Mouse (Mus musculus) layer of hippocampus, postnatal 25 days (tissue): ENCODE data around the gene Gphb5. TPM values are rescaled to one million over a fixed set of nuclear protein-coding genes. Genes with fewer than 3 reads are reported as not detected.

Experiments used
- DNase-seq, 2 experiments: peaks; one replicate each; pipeline ENCODE4 v3.0.0; 2022; ENCODE audit warnings: mixed read lengths in 2 of 2, low spot score in 1 of 2; ENCODE audit errors: extremely low spot score in 1 of 2
- total RNA-seq, 2 experiments: library from RNA; stranded (reverse); gene quantifications; 2 replicates each; pipeline ENCODE4 v1.2.3; 2021

The Gphb5 gene
- total RNA-seq, 2 experiments from 2014 or later: not detected

DNA sequence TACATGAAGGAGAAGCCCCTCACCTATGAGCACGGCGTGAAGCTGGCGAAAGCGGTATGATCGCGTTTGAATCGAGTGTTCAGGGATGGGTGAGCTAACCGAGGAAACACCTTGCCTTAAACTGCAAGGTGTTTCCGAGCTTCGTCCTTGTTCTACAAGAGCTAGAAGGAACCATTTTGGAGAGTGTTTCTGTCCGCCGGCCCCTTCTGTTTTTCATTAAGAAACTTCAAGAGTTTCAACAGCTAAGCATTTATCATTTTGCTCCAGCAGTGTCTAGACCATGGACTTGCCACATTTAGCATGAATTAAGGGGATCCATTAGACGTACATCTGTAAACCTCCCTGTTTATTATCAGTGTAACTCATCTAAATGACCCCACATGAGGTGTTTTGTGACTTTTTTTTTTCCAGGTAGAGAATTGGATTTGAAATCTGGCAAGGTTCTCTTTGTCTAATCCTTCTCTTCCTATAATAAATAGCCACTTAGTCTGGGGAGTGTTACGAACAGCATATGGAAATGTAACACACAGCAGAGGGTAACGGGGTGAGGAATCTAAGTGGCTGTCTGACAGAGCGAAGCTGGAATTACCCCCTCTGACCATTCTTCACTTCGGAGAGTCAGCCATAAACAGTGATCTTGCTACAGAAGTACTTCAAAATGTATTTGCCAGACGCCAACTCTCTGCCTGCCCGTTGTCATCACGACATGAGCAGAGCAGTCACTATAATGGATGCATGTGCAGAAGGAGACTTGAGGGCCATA lies 22.4 kb downstream of the Gphb5 start:
- no peak for DNase-seq

GRCm38 (mm10) chr12:75391526-75391925 lies 25.1 kb downstream of the Gphb5 start:
- no peak for DNase-seq

- DNase-seq: peak in 1 of 2 experiments; percentile 54
Measured at GRCm38 (mm10) chr12:75389308-75390135, 27.1 kb downstream of the Gphb5 start.

- no peak for DNase-seq
Measured at GRCm38 (mm10) chr12:75388521-75388920, 28.1 kb downstream of the Gphb5 start.

- no peak for DNase-seq
Measured at GRCm38 (mm10) chr12:75387846-75388245, 28.7 kb downstream of the Gphb5 start.

GRCm38 (mm10) chr12:75387156-75387555 lies 29.4 kb downstream of the Gphb5 start:
- no peak for DNase-seq

GRCm38 (mm10) chr12:75386731-75387130 lies 29.9 kb downstream of the Gphb5 start:
- no peak for DNase-seq

- DNase-seq: no peak
Measured at GRCm38 (mm10) chr12:75376126-75376525, 40.5 kb downstream of the Gphb5 start.

DNA sequence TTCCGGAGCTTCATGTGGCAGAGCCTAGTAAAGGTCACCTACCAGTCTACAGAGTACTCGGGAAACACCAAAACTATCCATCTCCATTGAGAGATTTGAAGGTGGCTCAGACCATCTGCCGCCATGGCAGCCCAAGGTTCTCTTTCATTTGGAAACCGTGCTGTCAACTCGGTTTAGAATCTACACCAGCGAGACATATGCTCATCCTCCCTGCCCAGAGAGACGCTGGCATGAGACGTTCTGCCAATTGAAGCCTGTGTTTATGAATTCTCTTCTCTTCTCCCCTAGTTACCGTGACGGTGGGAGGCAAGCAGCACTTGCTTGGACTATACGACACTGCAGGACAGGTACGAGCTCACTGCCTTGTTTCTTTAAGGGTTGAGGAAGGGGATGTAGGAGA lies 41.5 kb downstream of the Gphb5 start:
- no peak for DNase-seq

DNA sequence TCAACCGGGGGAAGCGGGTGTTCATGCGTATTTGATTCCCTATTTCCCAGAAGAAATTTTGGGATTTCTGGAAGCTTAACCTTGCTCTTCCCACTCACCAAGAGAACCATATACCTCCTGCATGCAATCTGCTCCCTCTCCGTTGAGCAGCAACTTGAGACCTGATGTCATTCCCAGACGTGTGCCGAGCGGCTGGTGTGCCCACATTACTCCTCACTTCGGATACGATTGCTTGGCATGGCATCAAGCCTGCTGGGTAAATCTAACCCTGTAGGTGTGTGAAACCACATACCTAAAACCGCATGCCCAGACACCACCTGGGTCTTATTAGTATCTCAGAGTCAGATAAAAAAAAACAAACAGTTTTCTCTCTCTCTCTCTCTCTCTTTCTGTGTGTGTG lies 42.1 kb downstream of the Gphb5 start:
- DNase-seq: no peak

DNA sequence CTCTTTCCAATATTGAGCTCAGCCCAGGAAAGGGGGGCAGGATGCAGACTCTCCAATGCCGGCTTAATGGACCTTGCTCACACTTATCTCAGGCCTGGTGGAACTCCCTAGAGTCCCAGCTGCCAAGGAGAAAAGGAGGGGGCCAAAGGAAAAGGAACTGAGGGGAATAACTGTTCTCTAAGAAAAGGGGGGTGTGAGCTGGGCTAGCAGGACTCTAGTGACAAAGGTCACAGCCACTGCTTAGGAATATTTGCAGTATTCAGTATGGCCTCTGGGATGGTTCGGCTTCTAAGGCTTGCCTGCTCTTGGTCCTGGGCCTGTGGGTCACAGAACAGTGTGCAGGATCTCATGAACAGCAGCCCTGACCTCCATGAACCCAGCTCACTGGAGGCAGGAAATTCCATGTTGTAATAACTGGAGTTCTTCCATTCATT lies 47.1 kb downstream of the Gphb5 start:
- no peak for DNase-seq

DNA sequence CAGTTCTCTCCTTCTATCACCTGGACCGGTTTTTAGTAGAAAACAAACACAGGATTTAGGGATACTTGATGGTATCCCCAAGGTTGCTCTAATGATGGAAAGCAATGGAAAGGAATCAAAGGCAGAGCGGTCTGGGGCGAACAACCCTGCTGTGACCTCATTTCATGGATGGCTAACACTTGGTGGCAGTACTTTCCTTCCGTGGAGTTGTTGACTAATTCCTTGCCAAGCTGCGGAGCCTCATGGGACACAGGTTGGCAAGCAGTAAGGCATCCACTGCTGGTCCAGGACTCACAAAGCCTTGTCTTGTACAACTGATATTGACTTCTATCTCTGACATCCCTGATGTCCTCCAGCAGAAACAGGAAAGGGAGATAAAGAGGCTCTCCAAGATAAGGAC lies 48.1 kb downstream of the Gphb5 start:
- DNase-seq: no peak

GRCm38 (mm10) chr12:75367371-75367770 lies 49.2 kb downstream of the Gphb5 start:
- DNase-seq: no peak

- no peak for DNase-seq
Measured at GRCm38 (mm10) chr12:75365621-75366124, 50.9 kb downstream of the Gphb5 start.

DNA sequence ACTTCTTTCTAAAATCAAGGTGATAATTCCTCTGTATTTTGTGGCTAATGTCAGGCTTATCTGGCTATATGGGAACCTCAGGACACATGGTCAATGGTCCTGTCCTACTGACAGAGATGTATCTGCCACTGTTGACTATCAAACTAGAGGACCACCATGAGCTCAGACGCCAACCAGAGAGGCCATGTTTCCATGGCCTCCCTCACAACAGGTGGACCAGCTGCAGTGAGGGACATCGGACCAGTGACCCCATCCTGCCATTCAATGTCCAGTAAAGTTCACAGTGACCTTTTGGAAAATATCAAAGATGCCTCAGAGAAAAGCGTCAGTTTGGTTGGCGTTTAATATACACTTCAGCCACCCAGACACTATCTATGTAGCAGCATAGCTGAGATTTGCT lies 52.2 kb downstream of the Gphb5 start:
- no peak for DNase-seq

DNA sequence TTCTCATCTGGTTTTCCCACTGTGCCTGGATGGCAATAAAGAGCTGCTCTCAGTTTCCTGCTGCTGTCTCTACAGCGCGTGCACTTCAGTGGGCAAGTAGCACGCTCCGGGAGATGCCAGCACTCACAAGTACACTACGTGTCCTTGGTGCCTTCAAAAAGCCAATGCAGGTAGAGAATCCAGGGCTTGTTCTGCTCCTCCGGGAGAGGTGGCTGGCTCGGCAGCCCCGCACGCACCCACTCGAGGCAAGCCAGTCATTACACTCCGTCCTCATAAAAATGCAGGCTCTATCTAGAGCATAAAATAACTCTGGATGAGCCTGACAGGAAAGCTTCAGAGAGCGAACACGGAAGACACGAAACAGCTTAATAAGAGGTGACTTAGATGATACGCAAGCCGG lies 54.1 kb downstream of the Gphb5 start:
- no peak for DNase-seq

Other genes with a start within 250 kb of the Gphb5 start
- 10 to 100 TPM; 10.5 to 11.7 TPM for gene Kcnh5, start 239.4 kb downstream of the Gphb5 start, total RNA-seq
- gene Rhoj, start 108.5 kb downstream of the Gphb5 start, total RNA-seq: 1 to 10 TPM; 4.5 to 6.3 TPM
- 10 to 100 TPM; 74.0 to 80.2 TPM for gene Ppp2r5e, start 179.5 kb upstream of the Gphb5 start, total RNA-seq